Mouse (Mus musculus) cerebellum, postnatal 14 days (tissue): ENCODE results near the gene Sytl1.
A peak's percentile ranks its signal among the peaks of the same experiment; 100 is the strongest.

ENCODE experiments used
- DNase-seq, 2 experiments: peaks; one replicate each; pipeline ENCODE4 v3.0.0; 2021; ENCODE audit warnings: mixed read lengths in 2 of 2

Sytl1 gene

GRCm38 (mm10) chr4:133278482-133278881 lies 15.6 kb upstream of the Sytl1 start:
- no peak for DNase-seq

- DNase-seq: no peak
Observed at GRCm38 (mm10) chr4:133278067-133278466, 15.2 kb upstream of the Sytl1 start.

DNA sequence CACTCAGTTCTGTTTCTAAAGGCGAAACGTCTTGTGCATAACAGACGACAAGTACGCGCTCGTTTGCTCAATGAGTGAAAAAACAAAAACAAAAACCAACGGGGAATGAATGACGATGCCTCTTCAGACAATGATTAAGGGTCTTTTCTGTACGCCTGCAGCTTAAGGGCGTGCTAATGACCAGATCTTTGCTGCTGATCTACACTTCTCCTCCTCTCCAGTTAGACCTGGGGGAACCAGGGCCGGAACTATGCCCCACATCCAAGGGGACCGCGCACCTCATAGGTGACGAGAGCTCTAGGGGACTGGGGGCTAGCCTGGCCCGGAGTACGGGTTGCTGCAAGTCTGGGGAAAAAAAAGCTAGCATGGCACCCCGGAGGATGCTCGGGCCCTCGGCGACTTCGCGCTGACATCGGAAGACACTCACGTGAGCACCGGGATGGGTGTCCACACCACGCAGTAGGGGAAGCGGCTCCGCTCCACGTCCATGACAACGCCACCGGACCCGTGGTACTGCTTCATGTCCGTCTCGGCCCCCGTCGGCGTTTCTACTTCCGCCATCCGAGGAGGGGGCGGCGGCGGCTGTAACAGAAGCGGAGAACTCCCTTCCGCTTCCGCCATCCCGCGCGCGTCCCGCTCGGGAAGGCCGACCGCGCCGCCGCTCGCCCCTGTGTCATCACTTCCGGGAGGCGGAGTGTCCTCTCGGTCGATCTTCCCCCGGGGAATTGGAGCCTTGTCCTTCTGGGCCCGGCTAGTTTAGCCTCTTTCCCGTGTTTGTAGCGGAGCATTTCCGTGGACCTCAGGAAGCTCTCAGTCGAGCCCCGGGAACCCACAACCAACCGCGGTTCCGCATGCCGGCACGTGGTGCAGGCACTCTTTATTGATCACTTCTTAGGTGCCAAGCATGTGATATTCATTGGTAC lies 14.5 kb upstream of the Sytl1 start, which contains the start of gene Tmem222:
TSS of gene Tmem222 (minus strand) at position 689 of the 923 bp plus-strand sequence.
- DNase-seq: peak; percentile 97

GRCm38 (mm10) chr4:133270929-133271328 lies 8.0 kb upstream of the Sytl1 start:
- DNase-seq: no peak

DNA sequence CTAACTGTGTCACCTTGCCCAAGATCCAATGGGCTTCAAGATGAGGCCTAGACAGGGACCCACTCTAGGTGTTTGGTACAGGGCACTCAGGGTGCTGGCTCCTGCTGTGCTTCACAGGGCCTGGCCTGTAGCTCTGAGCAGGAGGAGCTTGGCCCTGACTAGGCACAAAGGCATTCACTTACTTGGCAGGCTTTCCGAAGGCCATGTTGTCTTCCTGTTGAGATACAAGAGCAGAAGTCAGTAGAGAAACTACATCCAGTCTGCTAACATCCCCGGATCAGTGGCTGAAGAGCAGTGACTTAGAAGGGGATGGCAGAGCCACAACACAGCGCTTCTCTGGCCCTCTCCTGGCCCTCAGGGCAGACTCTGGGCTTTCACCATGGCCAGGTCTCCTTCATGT lies 6.7 kb upstream of the Sytl1 start:
- DNase-seq: no peak

- no peak for DNase-seq
Observed at GRCm38 (mm10) chr4:133268931-133269330, 6.0 kb upstream of the Sytl1 start.

- no peak for DNase-seq
Observed at GRCm38 (mm10) chr4:133266248-133266880, 3.5 kb upstream of the Sytl1 start.

DNA sequence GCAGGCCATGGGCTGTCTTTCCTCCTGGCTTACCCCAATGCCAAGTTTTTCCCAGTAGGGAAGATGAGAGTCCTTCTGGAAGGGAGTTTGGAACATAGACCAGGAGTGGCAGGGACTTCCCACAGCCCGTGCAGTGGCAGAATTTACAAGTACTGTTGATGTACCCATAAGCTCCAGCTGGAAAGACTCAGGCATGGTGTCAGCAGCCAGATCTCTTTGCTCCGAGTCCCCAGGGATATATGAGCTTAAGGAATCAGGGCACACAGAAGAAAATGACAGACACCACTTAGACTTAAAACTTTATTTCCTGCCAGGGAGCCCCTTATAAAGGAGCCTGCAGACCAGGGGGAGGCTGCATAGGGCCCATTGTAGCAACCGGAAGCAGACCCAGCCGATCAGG lies 2.8 kb upstream of the Sytl1 start:
- no peak for DNase-seq

DNA sequence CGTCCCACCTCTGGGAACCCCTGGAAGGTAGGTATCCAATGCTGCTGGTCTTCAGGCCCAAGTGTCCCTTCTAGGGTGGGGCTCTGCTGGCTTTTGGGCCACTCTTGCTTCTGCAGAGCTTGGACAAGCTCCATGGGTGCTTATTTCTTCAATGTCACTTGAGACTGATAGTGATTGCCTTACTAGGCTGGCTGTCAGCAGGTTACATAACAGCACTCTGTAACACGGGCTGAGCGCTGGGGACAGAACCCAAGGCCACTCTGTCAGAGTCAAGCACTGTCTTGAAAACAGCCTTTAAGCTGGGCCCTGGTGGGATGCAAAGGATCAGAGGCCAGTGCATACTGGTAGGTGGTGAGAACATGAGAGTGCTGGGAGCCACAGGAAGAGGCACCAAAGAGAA lies 2.4 kb upstream of the Sytl1 start:
- no peak for DNase-seq

DNA sequence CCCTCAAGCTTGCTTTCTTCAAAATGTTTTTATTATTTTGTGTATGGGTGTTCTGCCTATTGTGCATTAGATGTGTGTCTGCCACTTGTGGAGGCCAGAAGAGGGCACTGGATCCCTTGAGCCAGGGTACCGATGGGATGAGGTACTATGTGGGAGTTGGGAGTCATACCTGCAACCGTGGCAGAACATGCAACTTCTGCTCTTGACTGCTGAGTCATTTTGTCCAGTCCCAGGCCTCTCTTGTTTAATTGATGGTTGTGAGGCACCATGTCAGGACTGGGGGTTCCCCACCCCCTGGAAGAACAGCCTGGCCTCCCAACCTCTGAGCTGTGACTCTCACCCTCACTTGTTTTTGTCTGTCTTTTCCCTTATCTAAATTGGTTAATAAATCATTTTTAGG lies 1.6 kb upstream of the Sytl1 start:
- no peak for DNase-seq

DNA sequence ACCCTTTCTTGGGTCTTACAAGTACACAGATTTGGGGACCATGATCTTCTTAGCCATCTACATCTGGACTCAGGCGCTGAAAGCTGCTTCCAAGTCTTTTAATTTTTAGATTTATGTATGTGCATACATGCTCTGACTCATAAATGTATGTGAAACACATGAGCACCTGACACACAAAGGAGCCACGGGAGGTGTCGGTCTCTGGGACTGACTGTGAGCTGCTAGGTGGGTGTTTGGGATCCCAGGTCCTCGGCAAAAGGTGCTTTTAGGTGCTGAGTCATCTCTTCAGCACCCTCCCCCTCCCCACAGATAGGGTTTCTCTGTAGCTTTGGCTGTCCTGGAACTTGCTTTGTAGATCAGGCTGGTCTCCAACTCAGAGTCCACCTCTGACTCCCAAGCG lies 843 bp upstream of the Sytl1 start:
- DNase-seq: no peak

DNA sequence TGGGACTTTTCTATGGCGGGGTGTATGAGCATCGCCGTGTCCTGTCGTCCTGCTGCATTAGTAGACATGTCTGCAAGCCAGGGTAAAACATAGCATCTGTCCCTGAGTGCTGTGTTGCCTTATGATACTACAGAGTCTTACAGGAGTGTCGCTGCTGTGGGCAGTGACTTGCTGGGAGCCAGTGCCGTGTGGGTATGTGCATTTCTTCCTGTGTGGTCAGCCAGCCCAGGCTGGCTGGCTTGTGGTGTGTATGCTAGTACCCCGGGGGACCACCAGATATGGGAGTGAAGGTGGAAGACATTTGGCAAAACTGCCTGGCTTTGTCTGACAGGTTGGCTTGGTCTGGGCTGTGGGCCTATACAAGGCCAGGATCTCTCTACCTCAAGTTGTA lies 543 bp downstream of the Sytl1 start:
- DNase-seq: no peak

- no peak for DNase-seq
Observed at GRCm38 (mm10) chr4:133261641-133262374, 1.1 kb downstream of the Sytl1 start.

- DNase-seq: no peak
Observed at GRCm38 (mm10) chr4:133257798-133258408, 5.0 kb downstream of the Sytl1 start.

DNA sequence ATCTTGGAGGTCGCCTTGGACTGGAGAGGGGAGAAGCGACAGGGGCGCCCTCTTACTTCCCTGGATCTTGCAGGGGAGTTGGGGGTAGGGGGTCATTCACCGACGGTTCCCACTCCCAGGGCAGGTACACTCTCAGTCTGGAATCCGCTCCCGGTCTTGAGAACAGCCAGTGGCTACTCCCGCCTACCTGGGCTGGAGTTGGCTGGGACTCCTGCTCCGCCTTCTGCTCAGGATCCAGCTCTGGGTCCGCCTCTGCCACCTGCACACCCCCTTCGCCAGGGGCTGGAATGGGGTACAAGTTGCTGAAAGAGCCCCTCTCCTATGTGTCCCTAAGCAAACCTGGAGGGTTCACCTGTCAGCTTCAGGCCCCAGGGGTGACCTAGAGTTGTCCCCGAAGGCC lies 5.7 kb downstream of the Sytl1 start:
- peak in 1 of 2 experiments; percentile 52 for DNase-seq

GRCm38 (mm10) chr4:133256820-133257219 lies 6.1 kb downstream of the Sytl1 start:
- peak in 1 of 2 experiments; percentile 43 for DNase-seq

GRCm38 (mm10) chr4:133255392-133255791 lies 7.5 kb downstream of the Sytl1 start:
- DNase-seq: no peak

DNA sequence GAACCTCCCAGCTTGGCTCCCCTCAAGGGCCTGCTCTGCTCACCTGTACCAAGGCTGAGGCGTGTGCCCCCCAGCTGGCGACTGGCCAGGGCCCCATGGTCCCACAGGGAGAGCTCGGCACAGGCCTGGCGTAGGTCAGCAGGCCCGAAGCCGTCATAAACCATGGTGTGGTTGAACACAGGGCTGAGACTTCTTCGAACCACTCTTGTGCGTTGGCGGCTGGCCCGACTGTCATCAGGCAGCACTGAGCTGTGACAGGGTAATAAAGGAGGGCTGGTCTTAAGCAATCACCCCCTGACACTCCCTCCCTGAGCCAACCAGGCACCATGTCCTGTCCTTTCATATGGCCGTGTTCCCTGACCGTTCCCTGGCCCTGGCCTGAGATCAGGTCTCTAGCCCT lies 9.5 kb downstream of the Sytl1 start:
- DNase-seq: peak in 1 of 2 experiments; percentile 47

- DNase-seq: no peak
Observed at GRCm38 (mm10) chr4:133252089-133252488, 10.8 kb downstream of the Sytl1 start.

DNA sequence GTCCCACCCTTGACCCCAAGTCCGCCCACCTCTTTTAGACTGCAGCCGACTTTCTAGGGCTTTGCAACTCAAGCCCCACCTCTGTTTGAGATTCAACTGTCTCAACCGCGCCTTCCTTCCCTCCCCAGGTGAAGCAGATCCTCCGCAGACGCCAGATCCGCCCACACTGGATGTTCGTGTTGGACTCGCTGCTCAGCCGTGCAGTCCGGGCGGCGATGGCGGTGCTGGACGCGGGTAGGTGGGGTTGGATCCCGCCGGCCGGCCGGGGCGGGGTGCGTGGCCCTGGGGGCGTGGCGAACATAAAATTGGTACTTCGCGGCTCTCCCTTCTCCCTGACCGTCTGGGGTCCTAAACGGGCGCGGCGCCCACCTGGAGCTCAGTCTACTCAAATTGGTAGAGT lies 11.7 kb downstream of the Sytl1 start:
- DNase-seq: peak in 1 of 2 experiments; percentile 40

GRCm38 (mm10) chr4:133250609-133251008 lies 12.3 kb downstream of the Sytl1 start:
- DNase-seq: peak; percentile 96 to 97

- no peak for DNase-seq
Observed at GRCm38 (mm10) chr4:133247806-133248449, 15.0 kb downstream of the Sytl1 start.
